ENCODE assay signal across 9 mouse cellular contexts in genomic region chr10:93831730-93832574, GRCm38 (mm10). TPM values are rescaled to one million over a fixed set of nuclear protein-coding genes. Genes with fewer than 3 reads are reported as not detected.
DNase-seq lines count a peak whose midpoint lies in the region; ATAC-seq and TF ChIP-seq lines count a peak whose summit lies in the region.
"Had no signal": no experiment of that assay in that cellular context is flagged by ENCODE, and none has a peak within 500 bp of the region (broad histone marks: within the 10 kb centered on the region; RNA-seq: fewer than 3 reads in every experiment).

No protein-coding gene starts in this region.

- no peaks in the 10 kb centered on the region for H3K36me3 ChIP-seq in heart, embryonic 10.5 days
- no peaks in the 10 kb centered on the region for H3K36me3 ChIP-seq in testis, adult 2 months (ENCODE audit: control insufficient read depth, insufficient read depth, low read length)
- no peaks in the 10 kb centered on the region for H3K36me3 ChIP-seq in limb, embryonic 14.5 days (ENCODE audit: control insufficient read depth, insufficient read depth, low read length)
- H3K36me3 ChIP-seq in stomach, embryonic 16.5 days (ENCODE audit: control insufficient read depth, insufficient read depth, low read length), result no peaks in the 10 kb centered on the region

- peak overlapping the region; percentile 13; the same call in 1 of the 2 replicates for H3K4me2 ChIP-seq in limb, embryonic 14.5 days (replicated peaks; ENCODE audit: low read depth, low read length, severe bottlenecking)
- peak overlapping the region; percentile 30 for H3K4me2 ChIP-seq in stomach, embryonic 16.5 days (ENCODE audit: low read depth, low read length)

- no peak for DNase-seq in heart, embryonic 10.5 days (ENCODE audit: low spot score)
- no peak for DNase-seq in heart, postnatal 4 days
- no peak for DNase-seq in testis, postnatal 10 days (ENCODE audit: low spot score)
- DNase-seq in limb, embryonic 14.5 days (ENCODE audit: low spot score), result no peak
- DNase-seq in urinary bladder, postnatal 36 days (ENCODE audit: low spot score in 2 of 2), result no peak
- DNase-seq: adrenal gland, adult 8-10 months had no signal

- no peak for ATAC-seq in limb, embryonic 14.5 days (ENCODE audit: low FRiP score, low read depth)
- no peak for ATAC-seq in stomach, embryonic 16.5 days (ENCODE audit: insufficient read depth, low FRiP score)
- ATAC-seq in CD4-positive, CD25-positive, alpha-beta regulatory T cell, adult 4 months, result no peak

- H3K4me3 ChIP-seq in heart, embryonic 10.5 days, result peak overlapping the region; percentile 44
- peak overlapping the region; percentile 26 for H3K4me3 ChIP-seq in testis, adult 2 months (ENCODE audit: control insufficient read depth, low read depth, low read length)
- peak overlapping the region; percentile 3; the same call in 1 of the 2 replicates for H3K4me3 ChIP-seq in limb, embryonic 14.5 days (replicated peaks; ENCODE audit: low read length)
- H3K4me3 ChIP-seq in stomach, embryonic 16.5 days (replicated peaks; ENCODE audit: low read length), result peak overlapping the region; percentile 18

- H3K9ac ChIP-seq in limb, embryonic 14.5 days (ENCODE audit: low read depth, low read length, severe bottlenecking), result no peak overlapping the region
- no peak overlapping the region for H3K9ac ChIP-seq in stomach, embryonic 16.5 days (ENCODE audit: low read length)

- TF ChIP-seq POLR2A in testis, adult 2 months (IDR thresholded peaks at IDR 0.05; ENCODE audit: control insufficient read depth, low read depth, low read length), result no peak
- TF ChIP-seq POLR2A in limb, embryonic 14.5 days (IDR thresholded peaks at IDR 0.05; ENCODE audit: borderline replicate concordance, extremely low read depth, insufficient read depth, insufficient read length), result no peak

- H3K27me3 ChIP-seq in heart, embryonic 10.5 days (ENCODE audit: insufficient read depth, poor library complexity, severe bottlenecking), result peaks cover 58% of the 10 kb centered on the region
- H3K27me3 ChIP-seq in testis, adult 2 months (ENCODE audit: control insufficient read depth, insufficient read depth, low read length), result no peaks in the 10 kb centered on the region
- H3K27me3 ChIP-seq in limb, embryonic 14.5 days (ENCODE audit: control insufficient read depth, insufficient read depth, low read length), result peaks cover 67% of the 10 kb centered on the region
- peaks cover 55% of the 10 kb centered on the region for H3K27me3 ChIP-seq in stomach, embryonic 16.5 days (ENCODE audit: control insufficient read depth, insufficient read depth, low read length)

- 0 out of 2 replicates have a peak, but pooled peaks cover 11% of the 10 kb centered on the region for H3K4me1 ChIP-seq in heart, embryonic 10.5 days
- H3K4me1 ChIP-seq in testis, adult 2 months (ENCODE audit: control insufficient read depth, insufficient read depth, low read length), result peaks cover 9% of the 10 kb centered on the region
- H3K4me1 ChIP-seq in limb, embryonic 14.5 days (ENCODE audit: control insufficient read depth, insufficient read depth, low read length), result peaks cover 12% of the 10 kb centered on the region
- peaks cover 11% of the 10 kb centered on the region; the same call in 1 of the 2 replicates for H3K4me1 ChIP-seq in stomach, embryonic 16.5 days (ENCODE audit: control insufficient read depth, insufficient read depth, low read length)

- WGBS in heart, embryonic 10.5 days, result 5% methylated on average over 18 of the region's 18 CpGs
- WGBS in limb, embryonic 14.5 days, result 5% methylated on average over 18 of the region's 18 CpGs
- 8% methylated on average over 18 of the region's 18 CpGs for WGBS in stomach, embryonic 16.5 days

- TF ChIP-seq CTCF in testis, adult 2 months (IDR thresholded peaks at IDR 0.05; ENCODE audit: control insufficient read depth, insufficient read depth, insufficient replicate concordance, low read depth, low read length), result no peak

- no peaks in the 10 kb centered on the region for H3K9me3 ChIP-seq in heart, embryonic 10.5 days
- no peaks in the 10 kb centered on the region for H3K9me3 ChIP-seq in limb, embryonic 14.5 days (ENCODE audit: control insufficient read depth, low read length)
- H3K9me3 ChIP-seq in stomach, embryonic 16.5 days (replicated peaks; ENCODE audit: control insufficient read depth, low read length), result no peaks in the 10 kb centered on the region

- H3K27ac ChIP-seq in heart, embryonic 10.5 days, result no peak overlapping the region
- H3K27ac ChIP-seq in testis, adult 2 months (ENCODE audit: control insufficient read depth, insufficient read depth, low read depth, low read length), result no peak overlapping the region
- H3K27ac ChIP-seq in limb, embryonic 14.5 days (replicated peaks; ENCODE audit: low read depth, low read length), result no peak overlapping the region
- H3K27ac ChIP-seq in stomach, embryonic 16.5 days (ENCODE audit: low read length), result no peak overlapping the region

RNA-seq across cellular contexts. Expression of gene Usp44, which starts 0.6 kb away (rescaled TPM):
- polyA plus RNA-seq in heart, embryonic 10.5 days (2016; fragmentation: Nextera tagmentation; extraction: Ambion mirVana), result 1.6 and 2.0 TPM in 2 replicates
- total RNA-seq in heart, postnatal 4 days (2021), result under 1 TPM in 1 of 2 experiments, not detected in 1; 0.11 TPM
- polyA plus RNA-seq in testis, adult 2 months (2012; rRNA removed), result 121 and 122 TPM in 2 replicates
- 0.70 and 0.88 TPM in 2 replicates for polyA plus RNA-seq in limb, embryonic 14.5 days (2012; rRNA removed)
- 0.70 and 1.1 TPM in 2 replicates for polyA plus RNA-seq in limb, embryonic 14.5 days (2014; fragmentation: Nextera tagmentation; extraction: Ambion mirVana)
- 0.22 and 0.35 TPM in 2 replicates for polyA plus RNA-seq in stomach, embryonic 16.5 days (2015; fragmentation: Nextera tagmentation; extraction: Ambion mirVana)
- polyA plus RNA-seq in CD4-positive, CD25-positive, alpha-beta regulatory T cell, adult 4 months (2017; shearing (Covaris generic)), result not detected
- total RNA-seq: adrenal gland, adult 8-10 months had no signal

Comparison
In these comparisons a context has a peak if more than half of its experiments do, and no peak if none do; other contexts are left out.
1. RNA of gene Usp44, which starts 0.6 kb away (polyA plus RNA-seq): 121 to 122 TPM in testis, adult 2 months; 1.6 to 2.0 TPM in heart, embryonic 10.5 days, 0.70 to 1.1 TPM in limb, embryonic 14.5 days, 0.22 to 0.35 TPM in stomach, embryonic 16.5 days and not detected in CD4-positive, CD25-positive, alpha-beta regulatory T cell, adult 4 months; every median in the first group is over 10 times any median in the second.
2. Peak in every context shown above with its lines, with median percentiles within 50 percentile points of each other: H3K4me3 ChIP-seq.